Mouse (Mus musculus) thymus, postnatal 14 days (tissue): Measurements from ENCODE around the gene Fmo2.

Source experiments
- DNase-seq: peaks from one replicate; pipeline ENCODE4 v3.0.0; 2021

Fmo2 gene

GRCm38 (mm10) chr1:162897838-162898811 is at the start of gene Fmo2:
TSS of gene Fmo2 (minus strand) at chr1:162898726.
- DNase-seq = no peak

GRCm38 (mm10) chr1:162947934-162948333 is 49.4 kb upstream of the Fmo2 start:
- no peak for DNase-seq

GRCm38 (mm10) chr1:162946837-162947558 is 48.5 kb upstream of the Fmo2 start:
- DNase-seq = no peak

DNA sequence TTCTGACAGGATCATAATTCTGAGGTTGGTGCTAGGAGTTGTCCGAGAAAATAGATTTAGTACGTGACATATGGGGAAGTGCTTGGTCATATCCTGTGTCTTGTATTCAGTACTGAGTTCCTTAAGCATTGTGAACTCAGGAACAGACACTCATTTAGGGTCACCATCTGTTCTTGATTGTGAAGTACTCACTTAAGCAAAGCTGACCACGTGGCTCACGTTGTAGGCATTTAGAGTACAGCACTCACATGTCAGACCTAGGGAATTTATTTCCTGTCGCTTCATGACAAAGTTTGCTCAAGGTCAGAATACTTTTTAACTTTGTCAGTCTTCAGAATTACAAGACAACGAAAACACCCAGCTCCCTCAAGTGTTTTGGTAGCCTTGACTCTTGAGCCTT is 45.2 kb upstream of the Fmo2 start:
- DNase-seq = no peak

GRCm38 (mm10) chr1:162938696-162939351 is 40.3 kb upstream of the Fmo2 start:
- no peak for DNase-seq

DNA sequence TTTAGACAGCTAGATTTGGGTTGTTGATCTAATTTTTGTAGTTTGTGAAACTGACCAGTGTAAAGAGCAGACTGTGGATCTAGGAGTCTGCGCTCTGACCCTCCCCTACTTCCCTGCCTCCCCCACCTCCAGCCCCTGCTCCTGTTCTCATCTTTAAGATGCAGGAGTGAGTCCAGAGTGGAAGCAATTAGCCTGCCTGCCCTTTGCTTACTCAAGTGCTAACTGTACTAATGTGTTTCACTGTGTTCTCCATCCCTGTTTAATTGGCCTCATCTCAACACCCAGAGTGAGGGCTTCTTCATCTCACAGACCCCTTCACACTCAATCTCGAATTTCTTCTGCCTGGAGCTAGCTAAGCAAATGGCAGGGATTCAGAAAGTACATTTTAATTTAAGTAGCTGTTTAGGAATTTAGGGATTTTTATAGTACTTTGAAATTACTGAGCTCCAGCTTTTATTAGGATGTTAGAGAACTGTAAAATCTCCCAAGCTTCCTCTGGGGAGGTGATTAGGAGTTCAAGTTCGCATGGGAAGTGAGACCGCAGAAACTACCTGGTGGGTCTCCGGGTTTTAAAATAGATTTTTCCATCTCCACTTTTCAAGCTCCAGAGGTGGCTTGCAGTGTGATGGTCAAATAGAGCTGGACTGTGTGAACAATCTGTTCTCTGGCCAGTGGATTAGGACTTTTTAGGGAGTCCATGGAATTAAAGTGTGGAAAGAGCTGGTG is 39.6 kb upstream of the Fmo2 start:
- DNase-seq = no peak

- no peak for DNase-seq
Observed at GRCm38 (mm10) chr1:162937415-162937814, 38.9 kb upstream of the Fmo2 start, which contains the start of gene Fmo6. TSS of gene Fmo6 (minus strand) at chr1:162937515.

DNA sequence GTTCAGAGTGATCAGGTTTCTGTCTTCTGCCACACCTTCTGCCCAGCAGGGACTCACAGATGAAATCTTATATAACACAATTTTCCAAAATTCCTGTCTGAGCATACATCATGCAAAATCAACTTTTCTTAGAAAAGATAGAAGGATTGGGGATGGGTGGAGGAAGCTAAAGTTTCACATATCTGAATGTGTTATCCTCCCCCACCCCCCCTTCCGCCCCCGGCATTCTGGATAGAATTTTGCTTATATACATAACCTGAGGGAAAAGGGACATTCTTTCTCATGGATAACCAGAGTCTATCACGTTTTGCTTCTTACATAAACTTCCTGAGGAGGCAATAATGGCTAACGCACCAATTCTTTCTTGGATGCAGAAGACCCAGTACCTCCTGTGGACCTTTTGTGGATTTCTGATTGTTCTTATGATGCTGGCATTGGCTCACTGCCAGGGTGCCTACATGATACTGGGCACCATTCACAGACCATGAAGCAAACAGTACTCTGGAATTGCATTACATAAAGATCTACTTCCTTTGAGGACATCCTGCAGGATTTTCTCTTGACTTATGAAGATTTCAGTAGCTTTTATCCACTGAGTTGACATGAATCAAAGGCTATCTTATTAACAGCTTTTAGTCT is 36.0 kb upstream of the Fmo2 start:
- DNase-seq = no peak

DNA sequence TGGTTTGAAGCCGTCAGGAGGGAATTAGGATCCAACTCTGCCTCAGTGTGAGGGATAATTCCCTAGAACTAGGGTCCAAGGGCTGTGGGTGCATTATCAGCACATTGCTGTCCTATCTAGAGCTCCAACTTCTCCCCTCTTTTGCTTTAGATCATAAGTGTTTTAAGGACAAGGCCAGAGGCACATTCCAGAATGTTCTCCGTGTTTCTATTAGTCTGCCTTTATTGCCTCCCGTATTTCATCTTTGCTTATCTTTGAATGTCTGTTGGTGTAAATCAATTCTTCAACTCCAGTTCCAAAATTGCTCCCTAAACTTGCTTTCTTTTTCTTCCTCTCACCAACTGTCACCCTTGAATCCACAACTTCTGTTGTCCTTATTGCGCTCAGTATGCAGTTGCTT is 33.9 kb upstream of the Fmo2 start:
- no peak for DNase-seq

DNA sequence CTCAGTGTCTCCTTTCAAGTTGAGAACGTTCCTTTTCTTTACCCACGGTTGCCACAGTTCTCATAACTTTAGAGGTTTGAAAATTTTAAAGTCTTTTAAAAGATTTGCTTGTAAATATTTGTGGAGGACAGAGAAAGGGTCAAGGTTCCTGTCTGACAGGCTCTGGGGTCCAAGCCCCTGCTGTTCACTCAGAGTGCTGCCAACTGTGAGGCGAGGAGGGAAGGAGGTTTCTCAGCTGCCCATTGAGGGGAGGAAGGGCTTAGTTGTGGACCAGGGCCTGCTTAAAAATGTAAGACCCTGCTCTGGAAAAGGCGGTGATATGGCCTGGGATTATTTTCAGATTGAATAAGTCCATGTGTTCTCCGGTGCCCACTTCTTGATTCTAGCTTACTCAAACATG is 33.4 kb upstream of the Fmo2 start:
- no peak for DNase-seq

DNA sequence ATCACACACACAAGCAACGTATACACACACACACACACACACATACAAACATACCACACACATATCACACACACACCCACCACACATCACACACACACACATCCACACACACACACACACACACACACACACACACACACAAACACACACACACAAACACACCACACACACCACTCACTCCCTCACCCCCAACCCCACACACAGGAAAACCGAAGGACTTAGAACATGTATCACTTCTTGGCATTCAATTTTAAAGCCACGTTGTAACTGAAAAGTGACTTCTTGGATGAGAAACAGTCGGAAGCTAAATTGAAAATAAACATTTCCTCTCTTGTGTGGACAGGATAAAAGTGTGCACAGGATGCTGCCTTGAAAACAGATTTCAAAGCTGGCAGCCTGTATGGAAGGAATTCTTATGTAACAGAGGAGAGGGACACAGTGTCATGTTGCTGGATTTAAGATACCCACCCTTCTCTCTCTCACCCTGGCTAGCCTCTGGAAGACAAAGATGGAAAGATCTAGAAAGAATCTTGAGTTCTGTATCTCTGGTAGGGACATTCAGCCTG is 32.9 kb upstream of the Fmo2 start:
- no peak for DNase-seq

GRCm38 (mm10) chr1:162930631-162931030 is 32.1 kb upstream of the Fmo2 start:
- no peak for DNase-seq

DNA sequence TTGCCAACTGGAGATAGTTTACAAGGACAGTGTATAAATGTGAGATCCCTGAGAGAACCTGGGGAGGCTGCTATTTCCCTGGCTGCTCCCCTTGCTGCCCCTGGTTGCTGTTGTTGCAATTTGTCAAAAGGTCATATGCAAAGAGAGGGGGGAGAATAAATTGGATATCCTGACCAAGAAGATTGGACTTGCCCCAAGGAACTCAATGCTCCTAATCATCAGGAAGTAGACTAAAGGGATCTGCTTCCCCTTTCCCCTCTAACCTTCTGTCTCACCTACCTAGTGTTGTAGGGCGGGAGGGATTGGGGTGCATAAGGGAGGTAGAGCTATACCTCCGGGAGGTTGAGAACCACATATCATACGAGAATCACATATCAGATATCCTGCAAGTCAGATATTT is 30.6 kb upstream of the Fmo2 start:
- DNase-seq = no peak

- no peak for DNase-seq
Observed at GRCm38 (mm10) chr1:162925121-162925520, 26.6 kb upstream of the Fmo2 start.

GRCm38 (mm10) chr1:162916661-162917060 is 18.1 kb upstream of the Fmo2 start:
- no peak for DNase-seq

DNA sequence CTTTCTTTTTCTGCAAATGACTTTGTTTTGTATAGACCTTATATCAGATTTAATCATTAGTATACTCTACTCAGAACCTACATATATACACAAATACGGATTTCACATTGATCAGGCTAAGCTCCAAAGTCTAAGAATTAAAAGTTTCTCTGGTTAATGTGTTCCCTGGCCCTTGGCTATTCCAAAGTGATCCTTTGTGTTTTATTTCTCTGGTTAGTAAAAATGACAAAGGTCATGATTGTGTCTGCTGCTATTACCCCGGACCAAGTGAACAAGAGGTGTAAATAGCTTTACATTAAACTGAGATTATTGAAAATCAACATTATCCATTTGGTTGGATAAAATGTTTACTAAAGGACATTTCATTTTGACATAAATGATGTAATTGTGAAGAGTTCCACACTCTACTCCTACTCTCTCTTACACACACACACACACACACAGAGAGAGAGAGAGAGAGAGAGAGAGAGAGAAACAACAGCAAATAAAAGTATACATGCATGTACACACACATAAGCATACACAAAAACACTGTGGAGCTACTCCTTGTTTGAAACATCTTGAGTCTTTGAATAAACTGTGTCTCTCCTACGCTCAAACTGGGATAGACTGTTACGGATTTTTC is 16.5 kb upstream of the Fmo2 start:
- DNase-seq = no peak

DNA sequence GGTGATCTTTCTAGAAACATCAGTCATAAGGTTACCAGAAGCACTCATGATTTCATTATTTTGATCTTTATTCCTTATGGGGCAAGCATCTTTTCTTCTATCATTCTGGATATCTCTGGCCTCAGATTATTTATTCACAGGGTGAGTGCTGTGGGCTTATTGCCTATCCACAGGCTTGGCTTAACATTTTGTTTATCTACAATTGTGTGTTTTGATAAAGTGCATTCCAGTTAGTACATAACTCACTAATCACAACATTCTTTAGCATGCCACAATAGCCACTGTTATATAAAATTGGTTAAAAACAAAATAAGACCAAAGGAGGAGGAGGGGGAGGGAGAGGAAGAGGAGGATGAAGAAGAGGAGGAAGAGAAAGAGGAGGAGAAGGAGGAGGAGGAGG is 13.6 kb upstream of the Fmo2 start:
- no peak for DNase-seq

GRCm38 (mm10) chr1:162901879-162902278 is 3.4 kb upstream of the Fmo2 start:
- no peak for DNase-seq

DNA sequence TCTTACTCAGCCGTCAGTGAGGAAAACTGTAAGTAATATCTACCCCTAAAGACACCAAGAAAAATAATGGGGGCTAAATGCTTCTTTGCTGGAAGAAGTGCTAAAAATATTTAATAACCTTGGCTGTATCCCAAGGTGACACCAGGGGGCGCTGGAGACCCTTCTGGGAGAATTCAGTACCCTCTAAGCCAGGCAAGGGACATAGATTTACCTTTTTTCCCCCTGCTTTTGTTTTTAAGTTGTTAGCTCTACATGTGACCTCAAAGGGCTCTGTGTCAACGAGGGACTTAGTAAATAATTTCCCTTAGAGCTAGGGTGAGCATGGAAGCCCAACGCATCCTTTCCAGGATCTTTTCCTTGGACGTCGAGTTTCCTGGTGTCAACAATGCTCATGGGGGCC is 2.6 kb downstream of the Fmo2 start:
- DNase-seq = peak; percentile 48

DNA sequence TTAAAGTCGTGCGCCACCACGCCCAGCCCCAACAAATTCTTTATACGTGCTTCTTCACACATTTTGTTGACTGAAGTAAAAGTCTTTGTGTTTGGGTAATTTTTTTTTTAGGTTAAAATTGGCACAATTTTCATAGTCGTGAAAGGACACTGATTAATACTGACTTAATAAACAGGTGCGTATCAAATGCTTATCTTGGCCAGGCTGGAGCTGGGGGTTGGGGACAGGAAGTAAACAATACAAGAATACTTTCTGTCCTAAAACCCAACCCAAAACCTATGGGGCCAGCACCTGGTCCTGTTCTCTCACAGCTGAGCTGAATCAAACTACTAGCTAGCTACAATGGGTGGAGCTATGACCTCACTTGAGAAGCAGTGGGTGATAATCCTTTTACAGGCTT is 5.5 kb downstream of the Fmo2 start:
- no peak for DNase-seq

DNA sequence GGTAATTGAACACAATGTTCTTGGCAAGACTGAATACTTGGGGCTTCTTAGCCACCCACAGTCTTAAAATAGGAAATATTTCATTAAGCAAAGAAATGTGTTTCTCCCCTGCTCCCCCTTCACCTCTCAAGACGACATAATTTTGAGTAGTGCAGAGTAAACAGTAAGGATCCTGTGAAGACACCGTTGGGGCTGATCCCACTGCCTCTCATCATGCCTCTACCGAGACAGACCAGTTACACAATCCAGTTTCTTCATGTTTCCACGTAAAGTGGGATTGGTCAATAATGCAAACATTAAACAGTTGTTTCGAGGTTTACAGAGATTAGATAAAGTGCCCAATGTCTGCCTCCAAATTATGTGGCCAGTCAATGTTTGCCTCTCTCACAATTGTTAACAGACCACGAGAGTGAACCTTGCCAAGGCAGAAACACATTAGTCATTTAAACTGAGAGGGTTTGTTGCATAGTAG is 6.5 kb downstream of the Fmo2 start:
- DNase-seq = no peak
